Mouse (Mus musculus) ES-E14 (cell line): Measurements from ENCODE around the gene Mapt. TPM values are rescaled to one million over a fixed set of nuclear protein-coding genes. Genes with fewer than 3 reads are reported as not detected.

ENCODE experiments used
- DNase-seq: peaks from one replicate; pipeline ENCODE4 v3.0.0-alpha.2; 2013; ENCODE audit warnings: low read depth, low spot score
- H3K27ac ChIP-seq: 2 replicates; pipeline ENCODE4 v1.5.1; 2012; ENCODE audit warnings: low read depth, mild to moderate bottlenecking, low read length, moderate library complexity, mixed read lengths; ENCODE audit not compliant: poor library complexity, insufficient read depth, severe bottlenecking
- H3K36me3 ChIP-seq: 2 replicates; pipeline ENCODE4 v1.6.1; 2012; ENCODE audit warnings: mild to moderate bottlenecking, low read length, moderate library complexity, mixed read lengths; ENCODE audit not compliant: control insufficient read depth, poor library complexity, insufficient read depth, severe bottlenecking
- H3K4me1 ChIP-seq, 2 experiments: fragments of 150-350 bp in 1 of 2; sonication (generic) in 1 of 2; 2 replicates each; pipeline ENCODE4 v1.6.1; 2012; ENCODE audit warnings: low read length in 2 of 2, mild to moderate bottlenecking in 1 of 2, mixed read lengths in 1 of 2; ENCODE audit not compliant: control insufficient read depth in 2 of 2, insufficient read depth in 2 of 2, poor library complexity in 1 of 2
- H3K4me3 ChIP-seq, 2 experiments: fragments of 150-350 bp in 1 of 2; sonication (generic) in 1 of 2; 2 replicates each; pipeline ENCODE4 v1.5.1; 2012; ENCODE audit warnings: low read length in 2 of 2, low read depth in 1 of 2, mild to moderate bottlenecking in 1 of 2, mixed read lengths in 1 of 2; ENCODE audit not compliant: insufficient read depth in 1 of 2, poor library complexity in 1 of 2, severe bottlenecking in 1 of 2
- H3K9ac ChIP-seq: 2 replicates; pipeline ENCODE4 v1.6.1; 2012; ENCODE audit warnings: low read depth, mild to moderate bottlenecking, low read length, mixed read lengths; ENCODE audit not compliant: poor library complexity, insufficient read depth, severe bottlenecking
- H3K9me3 ChIP-seq: fragments of 150-350 bp; sonication (generic); 2 replicates; pipeline ENCODE4 v1.6.1; 2012; ENCODE audit warnings: low read depth, mild to moderate bottlenecking, low read length; ENCODE audit not compliant: control insufficient read depth, insufficient read depth
- CHD2 ChIP-seq: IDR thresholded peaks from 2 replicates; pipeline ENCODE4 v1.6.1; 2014; ENCODE audit warnings: mild to moderate bottlenecking, low read depth, low read length, inconsistent platforms
- HCFC1 ChIP-seq: IDR thresholded peaks from 2 replicates; pipeline ENCODE4 v1.6.1; 2012; ENCODE audit warnings: low read length, inconsistent platforms, borderline replicate concordance; ENCODE audit not compliant: insufficient read depth
- MAFK ChIP-seq: IDR thresholded peaks from 2 replicates; pipeline ENCODE4 v1.6.1; 2014; ENCODE audit warnings: mild to moderate bottlenecking, low read depth, low read length, inconsistent platforms; ENCODE audit not compliant: insufficient read depth
- ZC3H11A ChIP-seq: IDR thresholded peaks from 2 replicates; pipeline ENCODE4 v1.6.1; 2012; ENCODE audit warnings: low read depth, mild to moderate bottlenecking, inconsistent platforms, low read length, borderline replicate concordance
- ZNF384 ChIP-seq: IDR thresholded peaks from 2 replicates; pipeline ENCODE4 v1.6.1; 2012; ENCODE audit warnings: low read depth, low read length, inconsistent platforms
- in situ Hi-C, 2 experiments: fragments of 600-800 bp; cut with MboI; formaldehyde crosslinking; loops; one replicate each; pipeline ENCODE4 v1.15.1; 2025; ENCODE audit warnings: low sequenced_read_pairs in 2 of 2, inconsistent platforms in 1 of 2; ENCODE audit not compliant: unreplicated experiment in 2 of 2
- total RNA-seq: library from RNA; depleted of rRNA; stranded (reverse); fragments of 300-350 nt; gene quantifications from 2 replicates; pipeline ENCODE4 v1.2.3, GENCODE M21; 2012

Gene Mapt
- total RNA-seq, 1 experiment: 9.7 TPM

DNA sequence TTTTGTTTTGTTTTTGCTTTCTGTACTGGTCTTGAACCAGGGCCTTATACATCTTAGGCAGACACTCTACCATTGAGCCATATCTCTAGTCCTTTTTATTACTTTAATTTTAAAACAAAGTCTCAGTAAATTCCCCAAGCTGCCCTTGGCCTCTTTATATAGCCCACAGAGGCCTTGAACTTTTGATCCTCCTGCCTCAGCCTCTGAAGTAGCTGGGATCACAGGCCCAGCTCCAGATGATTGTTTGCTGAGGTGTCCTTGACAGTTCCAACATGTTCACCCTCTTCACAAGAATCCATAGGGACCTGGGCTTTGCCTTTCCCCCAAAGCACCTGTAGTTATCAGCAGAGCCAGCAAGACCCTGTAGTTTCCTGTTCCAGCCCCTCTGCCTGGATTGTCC is 34.5 kb downstream of the Mapt start:
- no peak for DNase-seq
- TF ChIP-seq MAFK: no peak
- no peak for TF ChIP-seq HCFC1
- no peak for TF ChIP-seq ZNF384
- no peak for TF ChIP-seq ZC3H11A
- no peak for TF ChIP-seq CHD2
- in situ Hi-C loops: no loop called here
- Histone ChIP-seq H3K4me1 (peaks cover 2% of the 10 kb centered on the region in 2 experiments; a peak in 1 of 4 replicates), H3K36me3 (no peaks in the 10 kb centered on the region), H3K9me3 (no peaks in the 10 kb centered on the region), H3K27ac (no peak overlapping the region), H3K9ac (no peak overlapping the region), H3K4me3 (no peak overlapping the region)

DNA sequence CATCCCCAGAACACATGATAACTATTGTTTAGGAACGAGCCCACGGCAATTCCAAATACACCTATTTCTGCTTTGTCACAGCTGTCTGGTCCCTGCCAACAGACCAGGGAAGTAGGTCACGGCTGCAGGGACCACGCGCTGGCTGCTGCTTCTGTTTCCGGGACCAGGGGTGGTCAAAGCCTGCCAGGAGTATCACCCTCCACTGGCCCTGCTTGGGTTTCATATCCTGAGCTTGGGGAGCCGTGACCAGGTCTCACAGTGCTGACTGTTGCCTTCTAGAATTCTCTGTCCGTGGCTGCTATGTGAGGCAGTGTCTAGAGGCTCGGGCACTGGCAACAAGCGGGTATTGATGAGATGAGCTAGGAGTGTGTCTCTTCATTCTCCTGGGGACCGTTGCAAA is 36.2 kb downstream of the Mapt start:
- in situ Hi-C loops: no loop called here
- Histone ChIP-seq H3K36me3 (no peaks in the 10 kb centered on the region), H3K4me3 (no peak overlapping the region), H3K9ac (no peak overlapping the region), H3K9me3 (no peaks in the 10 kb centered on the region), H3K27ac (peak overlapping the region; percentile 15; the same call in 1 of the 2 replicates), H3K4me1 (peaks cover 0 to 2% of the 10 kb centered on the region in 2 experiments; a peak in 1 of 4 replicates)
- TF ChIP-seq ZNF384: no peak
- DNase-seq: no peak

DNA sequence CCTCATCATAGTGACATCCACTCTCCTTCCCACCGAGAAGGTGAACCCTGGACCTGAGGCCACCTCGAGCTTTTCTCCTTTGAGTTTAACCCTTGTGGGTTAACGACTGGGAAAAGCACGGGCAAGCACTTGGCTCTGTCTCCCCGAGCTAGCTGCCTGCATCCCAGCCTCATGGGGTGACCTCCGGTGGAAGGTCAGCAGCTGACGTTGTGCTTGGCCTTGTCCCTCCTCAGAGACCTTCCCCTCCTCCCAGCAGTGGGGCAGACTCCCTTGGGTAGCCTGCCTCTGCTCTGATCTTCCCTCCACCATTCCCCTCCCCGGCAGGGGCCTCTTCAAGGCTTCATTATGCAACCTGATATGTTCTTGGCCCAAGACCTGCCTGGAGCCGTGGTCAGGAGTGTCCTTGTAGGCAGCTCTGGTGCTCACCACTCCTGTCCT is 38.2 kb downstream of the Mapt start:
- Histone ChIP-seq H3K27ac (no peak overlapping the region), H3K9ac (no peak overlapping the region), H3K36me3 (no peaks in the 10 kb centered on the region), H3K4me3 (no peak overlapping the region), H3K4me1 (peaks cover 0 to 2% of the 10 kb centered on the region in 2 experiments; a peak in 1 of 4 replicates), H3K9me3 (no peaks in the 10 kb centered on the region)
- in situ Hi-C loops: no loop called here
- TF ChIP-seq CHD2 (no peak), MAFK (no peak), ZC3H11A (no peak), ZNF384 (no peak), HCFC1 (no peak)
- no peak for DNase-seq

DNA sequence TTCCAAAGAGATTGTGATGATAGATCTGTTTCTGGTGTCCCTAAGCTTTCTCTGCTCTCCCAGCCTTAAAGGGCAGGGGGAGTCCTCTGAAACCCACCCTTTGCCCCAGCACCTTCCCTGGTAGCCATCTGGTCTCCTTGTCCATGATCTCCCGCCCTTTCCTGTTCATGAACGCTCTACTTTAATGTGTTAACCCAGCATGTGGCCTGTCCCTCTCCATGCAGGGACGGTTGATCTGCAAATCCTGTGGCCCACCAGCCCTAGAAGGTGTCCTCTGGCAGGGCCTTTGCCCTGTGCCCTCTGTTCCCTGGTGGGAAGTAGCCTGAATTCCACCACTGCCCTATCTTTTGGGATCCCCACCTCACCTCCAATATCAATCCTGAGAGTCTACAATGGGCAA is 39.3 kb downstream of the Mapt start:
- in situ Hi-C loops: no loop called here

DNA sequence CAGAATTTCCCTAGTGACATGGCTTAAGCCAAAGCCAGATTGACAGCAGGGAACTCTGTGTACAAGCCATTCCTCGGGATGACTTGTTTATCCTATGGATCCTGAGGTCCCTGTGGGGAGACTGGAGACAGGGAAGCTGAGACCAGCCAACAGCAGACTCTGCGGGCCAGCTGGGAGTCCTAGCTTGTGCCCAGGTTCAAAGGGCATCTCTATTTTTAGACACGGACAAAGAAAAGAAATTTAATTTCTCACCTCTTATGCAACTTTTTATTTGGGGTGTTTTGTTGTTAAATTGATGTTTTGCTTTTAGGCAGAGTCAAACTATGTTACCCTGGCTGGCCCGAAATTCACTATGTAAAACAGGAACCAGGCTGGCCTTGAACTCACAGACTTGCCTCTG is 39.7 kb downstream of the Mapt start:
- no peak for TF ChIP-seq ZC3H11A
- TF ChIP-seq CHD2: no peak
- no peak for TF ChIP-seq MAFK
- TF ChIP-seq ZNF384: no peak
- no peak for TF ChIP-seq HCFC1
- Histone ChIP-seq H3K4me3 (no peak overlapping the region), H3K9me3 (no peaks in the 10 kb centered on the region), H3K27ac (no peak overlapping the region), H3K9ac (no peak overlapping the region), H3K36me3 (no peaks in the 10 kb centered on the region), H3K4me1 (no peaks in the 10 kb centered on the region)
- no peak for DNase-seq
- in situ Hi-C loops: no loop called here

More for the DNA sequence above, 39.3 kb downstream of the Mapt start:
- DNase-seq: no peak
- Histone ChIP-seq H3K4me1 (no peaks in the 10 kb centered on the region), H3K27ac (no peak overlapping the region), H3K9ac (no peak overlapping the region), H3K4me3 (no peak overlapping the region), H3K9me3 (no peaks in the 10 kb centered on the region), H3K36me3 (no peaks in the 10 kb centered on the region)
- TF ChIP-seq MAFK (no peak), CHD2 (no peak), ZNF384 (no peak), ZC3H11A (no peak), HCFC1 (no peak)
